Mouse (Mus musculus): ENCODE results near the gene Ssxb3. TPM values are rescaled to one million over a fixed set of nuclear protein-coding genes. Genes with fewer than 3 reads are reported as not detected.

The Ssxb3 gene
- not detected for total RNA-seq (2023)

GRCm38 (mm10) chrX:8591716-8592115, at the start of gene Ssxb3:
Gene Ssxb3, minus strand, starts transcription at chrX:8591816.

GRCm38 (mm10) chrX:8548155-8548554, 43.5 kb downstream of the Ssxb3 start, which contains the start of gene Ssxb6:
Gene Ssxb6, minus strand, starts transcription at chrX:8548255.

Other genes starting within 250 kb of the Ssxb3 start
- gene Ssxb9, start 224.8 kb downstream of the Ssxb3 start, total RNA-seq (2023), result not detected
- gene Ssxb1, start 178.5 kb downstream of the Ssxb3 start, total RNA-seq (2023), result not detected
- gene Ssxb2, start 130.1 kb downstream of the Ssxb3 start, total RNA-seq (2023), result not detected
- gene Gm14459, start 66.9 kb downstream of the Ssxb3 start, total RNA-seq (2023), result not detected
- not detected for gene Ssxb6, start 43.6 kb downstream of the Ssxb3 start, total RNA-seq (2023)
- gene Ssxb8, start 99.0 kb upstream of the Ssxb3 start, total RNA-seq (2023), result not detected
- gene Ssx9, start 156.6 kb upstream of the Ssxb3 start, total RNA-seq (2023), result not detected
- not detected for gene Ssxb5, start 211.9 kb upstream of the Ssxb3 start, total RNA-seq (2023)